Mouse (Mus musculus) ES-E14 (cell line): ENCODE measurements around the gene Oasl2. TPM values are rescaled to one million over a fixed set of nuclear protein-coding genes. Genes with fewer than 3 reads are reported as not detected.

Source experiments
- DNase-seq: peaks from one replicate; pipeline ENCODE4 v3.0.0-alpha.2; 2013; ENCODE audit warnings: low read depth, low spot score
- H3K27ac ChIP-seq: 2 replicates; pipeline ENCODE4 v1.5.1; 2012; ENCODE audit warnings: low read depth, mild to moderate bottlenecking, low read length, moderate library complexity, mixed read lengths; ENCODE audit not compliant: poor library complexity, insufficient read depth, severe bottlenecking
- H3K36me3 ChIP-seq: 2 replicates; pipeline ENCODE4 v1.6.1; 2012; ENCODE audit warnings: mild to moderate bottlenecking, low read length, moderate library complexity, mixed read lengths; ENCODE audit not compliant: control insufficient read depth, poor library complexity, insufficient read depth, severe bottlenecking
- H3K4me1 ChIP-seq, 2 experiments: fragments of 150-350 bp in 1 of 2; sonication (generic) in 1 of 2; 2 replicates each; pipeline ENCODE4 v1.6.1; 2012; ENCODE audit warnings: low read length in 2 of 2, mild to moderate bottlenecking in 1 of 2, mixed read lengths in 1 of 2; ENCODE audit not compliant: control insufficient read depth in 2 of 2, insufficient read depth in 2 of 2, poor library complexity in 1 of 2
- H3K4me3 ChIP-seq, 2 experiments: fragments of 150-350 bp in 1 of 2; sonication (generic) in 1 of 2; 2 replicates each; pipeline ENCODE4 v1.5.1; 2012; ENCODE audit warnings: low read length in 2 of 2, low read depth in 1 of 2, mild to moderate bottlenecking in 1 of 2, mixed read lengths in 1 of 2; ENCODE audit not compliant: insufficient read depth in 1 of 2, poor library complexity in 1 of 2, severe bottlenecking in 1 of 2
- H3K9ac ChIP-seq: 2 replicates; pipeline ENCODE4 v1.6.1; 2012; ENCODE audit warnings: low read depth, mild to moderate bottlenecking, low read length, mixed read lengths; ENCODE audit not compliant: poor library complexity, insufficient read depth, severe bottlenecking
- H3K9me3 ChIP-seq: fragments of 150-350 bp; sonication (generic); 2 replicates; pipeline ENCODE4 v1.6.1; 2012; ENCODE audit warnings: low read depth, mild to moderate bottlenecking, low read length; ENCODE audit not compliant: control insufficient read depth, insufficient read depth
- CHD2 ChIP-seq: IDR thresholded peaks from 2 replicates; pipeline ENCODE4 v1.6.1; 2014; ENCODE audit warnings: mild to moderate bottlenecking, low read depth, low read length, inconsistent platforms
- HCFC1 ChIP-seq: IDR thresholded peaks from 2 replicates; pipeline ENCODE4 v1.6.1; 2012; ENCODE audit warnings: low read length, inconsistent platforms, borderline replicate concordance; ENCODE audit not compliant: insufficient read depth
- MAFK ChIP-seq: IDR thresholded peaks from 2 replicates; pipeline ENCODE4 v1.6.1; 2014; ENCODE audit warnings: mild to moderate bottlenecking, low read depth, low read length, inconsistent platforms; ENCODE audit not compliant: insufficient read depth
- ZC3H11A ChIP-seq: IDR thresholded peaks from 2 replicates; pipeline ENCODE4 v1.6.1; 2012; ENCODE audit warnings: low read depth, mild to moderate bottlenecking, inconsistent platforms, low read length, borderline replicate concordance
- ZNF384 ChIP-seq: IDR thresholded peaks from 2 replicates; pipeline ENCODE4 v1.6.1; 2012; ENCODE audit warnings: low read depth, low read length, inconsistent platforms
- in situ Hi-C, 2 experiments: fragments of 600-800 bp; cut with MboI; formaldehyde crosslinking; loops; one replicate each; pipeline ENCODE4 v1.15.1; 2025; ENCODE audit warnings: low sequenced_read_pairs in 2 of 2, inconsistent platforms in 1 of 2; ENCODE audit not compliant: unreplicated experiment in 2 of 2
- total RNA-seq: library from RNA; depleted of rRNA; stranded (reverse); fragments of 300-350 nt; gene quantifications from 2 replicates; pipeline ENCODE4 v1.2.3, GENCODE M21; 2012

Oasl2 gene
- total RNA-seq, 1 experiment: 0.85 TPM

DNA sequence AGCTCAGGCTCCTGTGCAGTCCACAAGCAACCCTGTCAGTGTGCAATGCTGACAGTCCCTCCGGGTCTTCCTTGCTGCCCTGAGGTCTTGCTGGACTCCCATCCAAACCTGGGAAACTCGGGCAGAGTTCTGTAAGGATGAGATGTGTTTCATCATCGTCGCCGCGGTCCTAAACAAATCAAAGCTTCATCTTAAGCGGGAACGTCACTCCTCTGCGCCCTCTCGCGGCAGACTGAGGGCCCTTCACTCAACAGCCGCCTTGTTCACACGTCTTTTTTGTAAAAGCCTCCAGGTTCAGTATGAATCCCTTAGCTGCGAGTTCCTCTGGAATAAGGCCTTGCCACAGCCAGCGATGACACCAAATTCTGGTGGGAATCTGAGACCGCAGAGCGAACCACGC, 37.5 kb upstream of the Oasl2 start:
- no peaks in the 10 kb centered on the region for H3K9me3 ChIP-seq
- H3K4me3 ChIP-seq: peak overlapping the region; percentile 12 to 50; a peak in 2 of 4 replicates
- in situ Hi-C loops: no loop called here
- no peaks in the 10 kb centered on the region for H3K36me3 ChIP-seq
- DNase-seq: peak; percentile 78
- peaks cover 1 to 4% of the 10 kb centered on the region in 2 experiments; a peak in 2 of 4 replicates for H3K4me1 ChIP-seq
- no peak overlapping the region for H3K27ac ChIP-seq
- peak overlapping the region; percentile 53 for H3K9ac ChIP-seq
- TF ChIP-seq ZC3H11A: peak; percentile 62
- no peak for TF ChIP-seq ZNF384
- TF ChIP-seq MAFK: no peak

DNA sequence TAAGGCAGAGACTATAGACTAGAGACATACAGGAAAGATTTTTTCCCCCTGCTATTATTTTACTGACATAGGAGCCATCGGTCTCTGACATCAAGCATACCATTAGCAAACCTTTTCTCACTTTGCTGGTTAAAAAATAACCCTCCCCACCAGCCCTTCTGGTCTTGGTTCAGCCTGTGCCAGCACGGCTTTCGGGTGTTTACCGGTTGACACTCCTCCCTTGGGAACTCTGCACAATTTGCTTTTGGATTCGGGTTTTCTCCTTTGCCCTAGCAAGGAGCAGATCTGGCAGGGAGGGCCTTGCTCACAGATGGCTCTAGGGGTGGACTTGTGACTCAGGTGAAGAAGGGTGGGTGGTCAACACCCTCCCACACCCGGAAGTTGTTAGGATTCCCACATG, 35.0 kb upstream of the Oasl2 start:
- no peak for DNase-seq
- peaks cover 1 to 4% of the 10 kb centered on the region in 2 experiments; a peak in 2 of 4 replicates for H3K4me1 ChIP-seq
- in situ Hi-C loops: no loop called here
- H3K27ac ChIP-seq: no peak overlapping the region
- no peak overlapping the region for H3K9ac ChIP-seq
- no peak overlapping the region for H3K4me3 ChIP-seq
- H3K36me3 ChIP-seq: no peaks in the 10 kb centered on the region
- no peaks in the 10 kb centered on the region for H3K9me3 ChIP-seq
- TF ChIP-seq CHD2 (no peak), MAFK (no peak), HCFC1 (no peak), ZC3H11A (no peak), ZNF384 (no peak)

DNA sequence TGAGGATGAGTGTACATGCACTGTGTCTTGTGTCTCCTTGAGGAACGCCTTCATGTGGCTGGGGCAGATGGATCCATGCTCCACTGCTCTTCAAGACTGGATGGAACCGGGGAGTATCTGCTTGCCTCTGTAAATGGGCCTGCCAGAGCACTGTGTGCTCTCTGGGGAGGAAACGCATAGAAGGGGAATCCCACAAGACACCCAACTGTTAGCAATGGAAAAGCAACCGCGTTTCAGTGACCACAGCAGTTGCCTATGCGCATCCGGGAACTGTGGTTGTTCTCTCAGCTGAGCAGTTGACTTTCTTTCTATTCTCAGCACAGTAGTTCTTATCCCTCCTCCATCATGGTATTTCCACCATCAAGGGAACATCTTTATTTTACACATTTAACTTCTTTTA, 31.9 kb upstream of the Oasl2 start:
- Histone ChIP-seq H3K9me3 (no peaks in the 10 kb centered on the region), H3K36me3 (no peaks in the 10 kb centered on the region), H3K9ac (no peak overlapping the region), H3K4me3 (no peak overlapping the region), H3K27ac (no peak overlapping the region), H3K4me1 (no peaks in the 10 kb centered on the region)
- DNase-seq: no peak
- in situ Hi-C loops: no loop called here
- TF ChIP-seq HCFC1 (no peak), MAFK (no peak), ZC3H11A (no peak), ZNF384 (no peak), CHD2 (no peak)

DNA sequence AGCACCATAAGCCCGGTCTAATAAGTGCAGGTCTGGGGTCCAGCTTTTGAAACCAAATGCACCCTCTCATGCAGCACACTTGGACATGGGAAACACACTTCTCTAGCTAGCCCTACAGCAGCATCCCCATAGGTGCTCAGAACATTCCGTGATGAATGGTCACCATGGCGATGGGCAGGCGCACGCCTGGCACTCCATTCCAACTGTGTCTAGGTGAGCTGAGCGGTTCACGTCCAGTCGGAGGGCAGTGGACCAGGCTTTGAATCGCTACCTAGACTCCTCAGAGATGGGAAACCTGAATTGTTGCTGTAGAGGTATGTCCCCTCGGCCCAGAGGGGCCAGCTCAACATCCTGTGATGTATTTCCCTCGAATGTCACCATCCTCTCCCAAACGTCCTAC, 31.5 kb upstream of the Oasl2 start:
- Histone ChIP-seq H3K4me3 (no peak overlapping the region), H3K4me1 (no peaks in the 10 kb centered on the region), H3K9ac (no peak overlapping the region), H3K36me3 (no peaks in the 10 kb centered on the region), H3K9me3 (no peaks in the 10 kb centered on the region), H3K27ac (no peak overlapping the region)
- DNase-seq: no peak
- in situ Hi-C loops: no loop called here
- no peak for TF ChIP-seq CHD2
- no peak for TF ChIP-seq MAFK
- TF ChIP-seq ZNF384: no peak
- TF ChIP-seq HCFC1: no peak
- no peak for TF ChIP-seq ZC3H11A

DNA sequence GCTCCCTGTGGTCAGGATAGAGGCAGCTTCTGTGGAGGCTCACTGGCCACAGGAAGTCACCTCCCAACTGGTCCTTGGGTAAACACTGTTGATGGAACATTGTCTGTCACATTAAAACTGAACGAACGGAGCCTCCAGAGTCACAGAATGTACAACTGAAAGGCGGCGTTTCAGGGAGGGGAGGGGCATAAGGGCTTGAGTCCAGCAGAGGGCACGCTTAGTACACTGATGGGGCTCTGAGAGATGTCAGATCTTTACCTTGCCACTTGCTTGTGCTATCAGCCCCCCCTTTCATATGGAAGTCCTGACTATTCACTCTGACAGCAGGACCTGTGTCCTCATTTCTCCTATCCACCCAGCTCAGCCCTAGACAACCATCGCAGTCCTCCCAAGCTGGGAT, 20.9 kb upstream of the Oasl2 start:
- no peak for DNase-seq
- in situ Hi-C loops: no loop called here
- TF ChIP-seq CHD2: no peak
- H3K4me1 ChIP-seq: peaks cover 0 to 3% of the 10 kb centered on the region in 2 experiments; a peak in 1 of 4 replicates
- H3K36me3 ChIP-seq: no peaks in the 10 kb centered on the region
- no peak overlapping the region for H3K9ac ChIP-seq
- no peak overlapping the region for H3K27ac ChIP-seq
- H3K9me3 ChIP-seq: no peaks in the 10 kb centered on the region
- H3K4me3 ChIP-seq: no peak overlapping the region
